Mouse (Mus musculus) embryonic facial prominence, embryonic 11.5 days (tissue): Measurements from ENCODE around the gene Psd4. TPM values are rescaled to one million over a fixed set of nuclear protein-coding genes. Genes with fewer than 3 reads are reported as not detected.

Experiments
- ATAC-seq: fragments of 200-750 bp; cut with Nextera tagmentation; replicated peaks from 2 replicates; pipeline ENCODE4 v1.8.0; 2017; ENCODE audit warnings: low read depth; ENCODE audit not compliant: insufficient number of reproducible peaks, low FRiP score, low TSS enrichment
- DNase-seq: peaks from one replicate; pipeline ENCODE4 v3.0.0-alpha.2; 2015; ENCODE audit warnings: low spot score
- H3K27ac ChIP-seq: fragments of 300-500 bp; sonication (generic); replicated peaks from 2 replicates; pipeline ENCODE4 v1.5.1; 2014; ENCODE audit warnings: mild to moderate bottlenecking, low read depth, low read length, control low read depth
- H3K27me3 ChIP-seq: fragments of 300-500 bp; sonication (generic); 2 replicates; pipeline ENCODE4 v1.6.1; 2014; ENCODE audit warnings: mild to moderate bottlenecking, low read length, moderate library complexity, mixed read lengths; ENCODE audit not compliant: control insufficient read depth, insufficient read depth
- H3K36me3 ChIP-seq: fragments of 300-500 bp; sonication (generic); replicated peaks from 2 replicates; pipeline ENCODE4 v1.6.1; 2014; ENCODE audit warnings: low read depth, mild to moderate bottlenecking, low read length, moderate library complexity, mixed read lengths; ENCODE audit not compliant: control insufficient read depth, insufficient read depth
- H3K4me1 ChIP-seq: fragments of 300-500 bp; sonication (generic); 2 replicates; pipeline ENCODE4 v1.6.1; 2014; ENCODE audit warnings: low read length, mixed read lengths; ENCODE audit not compliant: control insufficient read depth, insufficient read depth
- H3K4me2 ChIP-seq: fragments of 300-500 bp; sonication (generic); 2 replicates; pipeline ENCODE4 v1.6.1; 2014; ENCODE audit warnings: low read depth, mild to moderate bottlenecking, control low read depth, low read length, moderate library complexity
- H3K4me3 ChIP-seq: fragments of 300-500 bp; sonication (generic); 2 replicates; pipeline ENCODE4 v1.5.1; 2014; ENCODE audit warnings: low read depth, low read length, control low read depth
- H3K9ac ChIP-seq: fragments of 300-500 bp; sonication (generic); replicated peaks from 2 replicates; pipeline ENCODE4 v1.6.1; 2014; ENCODE audit warnings: mild to moderate bottlenecking, control low read depth, low read length
- H3K9me3 ChIP-seq: fragments of 300-500 bp; sonication (generic); replicated peaks from 2 replicates; pipeline ENCODE4 v1.6.1; 2016; ENCODE audit warnings: mild to moderate bottlenecking, low read length, inconsistent platforms, mixed read lengths; ENCODE audit not compliant: control insufficient read depth
- WGBS: fragments of 180-500 bp; shearing (Covaris S2); extraction: QIAGEN DNeasy Blood & Tissue Kit; methylation state at CpG from one replicate; pipeline ENCODE4 v1.1.7; 2014; 5-methylcytosine and 5-hydroxymethylcytosine counted together
- polyA plus RNA-seq: library from polyadenylated mRNA; unstranded; fragments of >200 nt; fragmentation: Nextera tagmentation; extraction: Ambion mirVana; gene quantifications from 2 replicates; pipeline ENCODE4 v1.2.1, GENCODE M21; 2014

The Psd4 gene
- polyA plus RNA-seq, 1 experiment from 2014 or later: 1.6 TPM

DNA sequence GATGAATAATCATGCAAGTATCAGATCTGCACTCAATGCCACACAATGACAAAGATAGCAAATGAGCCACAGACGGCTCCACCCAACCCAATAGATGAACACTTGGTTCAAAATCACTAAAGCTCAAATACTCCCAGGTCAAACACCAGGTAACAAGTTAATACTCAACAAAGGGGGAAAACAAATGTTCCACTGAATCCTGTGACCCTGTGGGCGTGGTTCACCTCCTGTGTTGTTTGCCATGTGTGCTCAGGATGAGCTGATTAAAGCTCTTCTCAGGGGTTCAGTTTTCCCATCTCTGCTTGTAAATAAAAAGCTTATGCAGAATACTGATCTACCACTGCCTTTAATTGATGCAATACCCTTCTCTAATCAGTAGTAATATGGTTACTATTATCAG, 16.2 kb upstream of the Psd4 start:
- H3K9ac ChIP-seq: no peak overlapping the region
- H3K9me3 ChIP-seq: no peaks in the 10 kb centered on the region
- H3K4me3 ChIP-seq: no peak overlapping the region
- no peaks in the 10 kb centered on the region for H3K27me3 ChIP-seq
- ATAC-seq (no peak), DNase-seq (no peak)
- H3K4me2 ChIP-seq: no peak overlapping the region
- H3K4me1 ChIP-seq: no peaks in the 10 kb centered on the region
- 81% methylated on average over 2 of the region's 2 CpGs for WGBS
- H3K36me3 ChIP-seq: no peaks in the 10 kb centered on the region
- no peak overlapping the region for H3K27ac ChIP-seq

DNA sequence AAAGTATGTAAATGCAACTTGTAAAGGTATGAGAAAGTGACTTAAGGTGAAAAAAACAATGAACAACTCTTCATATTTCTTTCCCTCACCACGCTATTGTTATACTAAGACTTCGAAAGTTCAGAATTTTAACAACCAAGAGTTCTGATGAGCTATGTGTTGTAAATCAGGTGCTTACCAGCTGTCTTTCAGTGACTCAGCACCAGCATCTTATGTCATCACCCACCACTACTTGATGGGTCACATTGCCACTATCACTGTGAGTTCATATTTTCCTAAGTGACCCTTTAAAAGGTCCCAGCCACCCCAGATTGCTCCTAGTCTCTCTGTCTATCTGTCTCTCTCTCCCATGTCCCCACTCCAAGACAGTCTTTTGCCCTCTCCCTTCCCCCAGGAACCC, 14.3 kb upstream of the Psd4 start:
- Histone ChIP-seq H3K4me2 (no peak overlapping the region), H3K4me3 (no peak overlapping the region), H3K9ac (no peak overlapping the region), H3K27ac (no peak overlapping the region), H3K36me3 (no peaks in the 10 kb centered on the region), H3K9me3 (no peaks in the 10 kb centered on the region), H3K27me3 (no peaks in the 10 kb centered on the region), H3K4me1 (no peaks in the 10 kb centered on the region)
- ATAC-seq: no peak
- 88% methylated on average over 2 of the region's 2 CpGs for WGBS
- DNase-seq: no peak

DNA sequence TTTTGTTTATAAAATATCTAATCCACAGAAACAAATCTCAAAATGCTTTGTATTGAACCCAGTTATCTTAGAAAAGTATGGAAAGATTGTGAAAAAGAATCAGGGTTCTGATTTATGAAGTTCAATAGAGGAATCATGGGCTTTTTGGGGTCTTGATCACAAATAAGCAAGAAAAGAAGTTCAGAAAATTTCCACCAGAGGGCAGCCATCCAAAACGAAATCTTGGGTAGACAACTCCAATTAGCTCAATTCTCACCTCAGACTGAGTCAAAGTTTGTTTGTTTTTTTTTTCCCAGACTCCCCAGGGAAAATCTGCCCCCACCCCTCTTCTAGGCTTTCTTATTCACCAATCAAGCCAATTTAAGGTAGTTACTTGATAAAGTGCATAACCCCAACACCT, 9.7 kb upstream of the Psd4 start:
- DNase-seq: peak; percentile 66
- Histone ChIP-seq H3K36me3 (no peaks in the 10 kb centered on the region), H3K4me3 (no peak overlapping the region), H3K4me1 (no peaks in the 10 kb centered on the region), H3K9me3 (no peaks in the 10 kb centered on the region), H3K9ac (no peak overlapping the region), H3K27ac (no peak overlapping the region), H3K4me2 (no peak overlapping the region), H3K27me3 (no peaks in the 10 kb centered on the region)
- WGBS: 18% methylated on average over 1 of the region's 1 CpGs
- no peak for ATAC-seq

DNA sequence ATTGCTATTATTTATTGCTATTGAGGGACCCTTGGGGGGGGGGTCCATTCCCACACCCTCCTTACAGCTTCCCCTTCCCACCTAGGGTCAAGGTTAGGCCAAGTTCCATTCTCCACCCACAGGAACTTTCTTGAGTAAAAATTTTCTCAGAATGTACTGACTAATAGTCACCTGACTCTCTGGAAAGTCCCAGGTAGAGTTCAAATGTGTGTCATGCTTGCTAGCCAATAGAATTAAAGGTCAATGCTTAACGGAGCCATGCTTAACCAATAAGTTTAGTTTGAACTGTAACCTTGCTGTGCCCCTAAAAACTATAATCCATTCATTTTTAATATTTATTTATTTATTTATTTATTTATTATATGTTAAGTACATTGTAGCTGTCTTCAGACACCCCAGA, 8.0 kb upstream of the Psd4 start:
- Histone ChIP-seq H3K27me3 (no peaks in the 10 kb centered on the region), H3K4me3 (no peak overlapping the region), H3K4me1 (no peaks in the 10 kb centered on the region), H3K9me3 (no peaks in the 10 kb centered on the region), H3K4me2 (no peak overlapping the region), H3K9ac (no peak overlapping the region), H3K36me3 (no peaks in the 10 kb centered on the region), H3K27ac (no peak overlapping the region)
- WGBS: 97% methylated on average over 1 of the region's 1 CpGs
- DNase-seq (no peak), ATAC-seq (no peak)

DNA sequence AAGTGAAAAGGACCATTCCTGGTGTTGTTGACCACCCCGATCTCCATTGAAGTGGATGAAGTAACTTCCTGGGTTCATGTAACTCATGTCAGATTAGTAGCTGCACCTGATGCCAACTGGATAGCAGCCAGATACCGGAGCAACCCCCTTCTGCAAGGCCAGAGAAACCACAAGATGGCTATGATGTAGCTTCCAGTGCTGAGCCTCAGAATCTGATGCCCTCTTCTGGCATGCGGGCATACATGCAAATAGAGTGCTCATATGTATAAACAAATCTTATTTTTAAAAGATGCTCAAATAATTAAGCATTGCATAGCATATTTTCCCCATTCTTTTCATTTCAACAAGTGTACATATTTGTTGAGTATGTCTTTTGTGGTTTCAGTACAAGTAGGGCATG, 3.6 kb upstream of the Psd4 start:
- ATAC-seq: no peak
- WGBS: 85% methylated on average over 3 of the region's 3 CpGs
- no peak overlapping the region for H3K27ac ChIP-seq
- no peaks in the 10 kb centered on the region for H3K4me1 ChIP-seq
- H3K4me2 ChIP-seq: no peak overlapping the region
- no peak for DNase-seq
- H3K9ac ChIP-seq: no peak overlapping the region
- H3K36me3 ChIP-seq: no peaks in the 10 kb centered on the region
- no peaks in the 10 kb centered on the region for H3K27me3 ChIP-seq
- no peaks in the 10 kb centered on the region for H3K9me3 ChIP-seq
- H3K4me3 ChIP-seq: no peak overlapping the region

DNA sequence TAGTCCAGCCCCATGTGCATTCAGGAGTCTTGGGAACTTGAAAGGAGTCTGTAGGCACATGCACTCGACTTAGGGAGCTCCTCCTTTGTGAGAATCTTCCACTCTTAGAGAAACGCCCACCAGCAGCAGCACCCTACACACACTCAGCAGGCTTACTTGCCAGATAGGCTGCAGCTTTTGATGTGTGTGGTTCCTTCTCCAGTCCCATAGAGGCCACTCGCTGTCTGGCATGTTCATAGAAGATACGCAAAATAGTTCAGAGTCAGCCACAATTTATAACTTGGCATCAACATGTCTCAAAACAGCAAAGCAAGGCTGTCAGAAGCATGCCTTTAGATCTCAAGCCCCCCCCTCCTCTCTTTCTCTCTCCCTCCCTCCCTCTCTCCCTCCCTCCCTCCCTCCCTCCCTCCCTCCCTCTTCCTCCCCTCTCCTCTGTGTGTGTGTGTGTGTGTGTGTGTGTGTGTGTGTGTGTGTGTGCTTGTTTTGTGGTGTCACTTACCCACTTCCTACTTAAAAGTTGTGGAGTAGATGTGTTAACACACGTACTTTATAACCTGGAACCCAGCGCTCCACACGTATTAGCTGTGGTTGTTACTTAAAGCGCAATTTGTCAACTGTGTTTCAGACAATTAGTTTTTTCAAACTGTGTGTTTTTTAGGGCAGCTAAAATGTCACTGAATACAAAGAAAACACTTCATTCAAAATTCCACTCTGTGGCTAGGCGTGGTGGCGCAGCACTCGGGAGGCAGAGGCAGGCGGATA, 985 bp upstream of the Psd4 start:
- Histone ChIP-seq H3K4me2 (no peak overlapping the region), H3K9ac (no peak overlapping the region), H3K9me3 (no peaks in the 10 kb centered on the region), H3K4me1 (no peaks in the 10 kb centered on the region), H3K36me3 (no peaks in the 10 kb centered on the region), H3K27me3 (no peaks in the 10 kb centered on the region), H3K4me3 (no peak overlapping the region), H3K27ac (no peak overlapping the region)
- WGBS: 77% methylated on average over 12 of the region's 12 CpGs
- ATAC-seq (no peak), DNase-seq (no peak)

DNA sequence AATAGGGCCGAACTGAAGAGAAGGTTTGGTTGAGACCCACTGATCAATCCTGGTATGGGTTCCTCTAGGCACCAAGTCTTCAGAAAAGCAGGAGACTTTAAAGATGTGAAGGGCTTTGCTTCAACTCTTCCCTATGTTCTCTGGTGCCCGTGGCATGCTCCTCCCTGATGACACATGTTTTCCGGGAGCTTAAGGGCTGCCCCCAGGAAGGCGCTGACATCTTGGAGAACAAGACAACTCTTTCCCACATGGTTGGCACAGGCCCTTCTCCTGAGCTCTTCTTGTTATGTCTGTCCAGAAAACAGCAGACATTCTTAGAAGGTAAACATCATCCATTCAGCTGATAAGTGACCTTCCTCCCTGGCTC, 498 bp downstream of the Psd4 start:
- no peaks in the 10 kb centered on the region for H3K4me1 ChIP-seq
- H3K9me3 ChIP-seq: no peaks in the 10 kb centered on the region
- H3K4me2 ChIP-seq: peak overlapping the region; percentile 71
- H3K36me3 ChIP-seq: no peaks in the 10 kb centered on the region
- H3K9ac ChIP-seq: no peak overlapping the region
- DNase-seq (no peak), ATAC-seq (no peak)
- H3K27me3 ChIP-seq: no peaks in the 10 kb centered on the region
- H3K4me3 ChIP-seq: no peak overlapping the region
- no peak overlapping the region for H3K27ac ChIP-seq
- WGBS: 67% methylated on average over 4 of the region's 4 CpGs

DNA sequence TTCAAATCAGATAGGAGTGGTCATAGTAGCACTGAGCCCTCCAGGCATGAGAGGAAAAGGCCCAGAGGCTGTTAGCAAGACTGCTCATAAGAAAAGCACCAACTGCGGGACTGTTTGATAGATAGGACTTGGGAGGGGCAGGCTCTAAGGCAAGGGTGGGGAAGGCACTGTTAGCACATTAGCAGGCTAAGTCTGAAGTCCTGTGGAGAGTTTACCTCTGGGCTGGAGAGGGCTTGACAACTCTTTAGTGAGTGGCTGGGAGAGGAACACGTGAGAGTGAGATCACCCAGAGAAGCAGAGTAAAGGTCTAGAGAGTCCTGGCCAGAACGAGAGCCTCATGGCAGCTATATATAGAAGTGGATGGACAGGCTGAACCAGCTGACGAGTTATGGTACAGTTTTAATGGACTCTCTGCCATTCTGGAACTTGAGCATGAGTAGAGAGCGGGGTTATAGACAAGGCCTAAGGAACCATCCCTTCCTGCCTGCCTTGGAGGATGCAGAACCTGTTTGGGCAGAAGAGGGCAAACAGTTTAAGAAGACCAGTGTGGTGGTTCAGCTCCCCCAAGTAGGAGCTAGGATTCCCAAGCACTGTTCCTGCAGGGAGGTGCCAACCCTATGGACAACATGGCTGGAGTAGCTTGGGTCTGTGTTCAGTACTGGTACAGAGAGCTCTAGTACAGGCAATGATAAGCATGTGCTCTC, 11.5 kb downstream of the Psd4 start:
- H3K9ac ChIP-seq: no peak overlapping the region
- ATAC-seq (no peak), DNase-seq (no peak)
- H3K9me3 ChIP-seq: no peaks in the 10 kb centered on the region
- no peak overlapping the region for H3K27ac ChIP-seq
- no peak overlapping the region for H3K4me2 ChIP-seq
- no peaks in the 10 kb centered on the region for H3K36me3 ChIP-seq
- 76% methylated on average over 5 of the region's 5 CpGs for WGBS
- H3K27me3 ChIP-seq: no peaks in the 10 kb centered on the region
- no peaks in the 10 kb centered on the region for H3K4me1 ChIP-seq
- H3K4me3 ChIP-seq: no peak overlapping the region
